Mouse (Mus musculus): ENCODE results near the gene Klf13. TPM values are rescaled to one million over a fixed set of nuclear protein-coding genes. Genes with fewer than 3 reads are reported as not detected.

The Klf13 gene
- polyA plus RNA-seq, 1 experiment from 2014 or later: 22.1 TPM

DNA sequence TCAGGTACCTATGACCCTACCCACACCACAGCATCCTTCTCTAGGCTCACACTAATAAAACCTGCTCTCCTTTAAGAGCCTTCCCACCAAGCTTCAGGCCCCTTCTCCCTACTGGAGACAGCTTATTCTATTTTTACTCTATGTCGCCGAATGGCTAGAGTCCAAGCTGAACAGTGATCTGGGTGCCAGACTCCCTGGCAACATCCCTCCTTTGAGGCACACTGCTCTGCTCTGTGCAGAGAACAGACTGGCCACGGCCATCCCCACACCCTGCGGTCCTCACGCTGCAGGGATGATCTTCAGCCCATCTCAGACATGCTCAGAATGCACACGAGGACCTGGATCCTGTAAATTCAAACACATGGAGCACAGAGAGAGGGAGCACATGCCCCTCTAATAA lies 59.1 kb downstream of the Klf13 start:
- Histone ChIP-seq H3K27ac (replicated peaks) (no peak overlapping the region), H3K36me3 (replicated peaks) (no peaks in the 10 kb centered on the region), H3K4me3 (no peak overlapping the region), H3K9me3 (no peaks in the 10 kb centered on the region), H3K27me3 (replicated peaks; ENCODE audit: low read depth, poor library complexity, severe bottlenecking) (no peaks in the 10 kb centered on the region), H3K4me1 (peaks cover 5% of the 10 kb centered on the region; the same call in 1 of the 2 replicates)
- 89% methylated on average over 6 of the region's 6 CpGs for WGBS
- DNase-seq (ENCODE audit: low spot score): no peak

DNA sequence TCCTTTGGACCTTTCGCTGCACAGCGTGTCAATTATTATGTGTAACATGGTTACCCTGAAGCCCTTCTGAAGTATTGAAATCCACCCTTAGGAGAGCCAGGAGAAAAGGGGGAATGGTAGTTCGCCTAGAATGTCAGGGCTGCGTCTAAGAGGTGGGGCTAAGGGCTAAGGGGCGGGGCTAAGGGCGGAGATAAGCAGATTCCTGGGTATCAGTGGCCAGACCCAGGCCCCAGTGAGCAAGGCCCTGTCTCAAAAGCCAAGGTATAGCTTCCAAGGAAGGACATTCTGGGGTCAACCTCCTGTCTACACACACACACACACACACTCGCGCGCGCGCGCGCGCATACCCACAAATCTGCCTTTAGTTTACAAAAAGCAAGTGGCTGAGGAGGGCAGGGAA lies 61.1 kb downstream of the Klf13 start:
- peak; percentile 19 for DNase-seq (ENCODE audit: low spot score)
- 25% methylated on average over 14 of the region's 14 CpGs for whole genome bisulfite sequencing
- H3K27ac ChIP-seq (replicated peaks): no peak overlapping the region
- H3K4me3 ChIP-seq: 0 out of 2 replicates have a peak overlapping the region, but pooled peaks have one; percentile 13
- H3K27me3 ChIP-seq (replicated peaks; ENCODE audit: low read depth, poor library complexity, severe bottlenecking): no peaks in the 10 kb centered on the region
- H3K36me3 ChIP-seq (replicated peaks): no peaks in the 10 kb centered on the region
- H3K9me3 ChIP-seq: no peaks in the 10 kb centered on the region
- H3K4me1 ChIP-seq: peaks cover 12% of the 10 kb centered on the region

DNA sequence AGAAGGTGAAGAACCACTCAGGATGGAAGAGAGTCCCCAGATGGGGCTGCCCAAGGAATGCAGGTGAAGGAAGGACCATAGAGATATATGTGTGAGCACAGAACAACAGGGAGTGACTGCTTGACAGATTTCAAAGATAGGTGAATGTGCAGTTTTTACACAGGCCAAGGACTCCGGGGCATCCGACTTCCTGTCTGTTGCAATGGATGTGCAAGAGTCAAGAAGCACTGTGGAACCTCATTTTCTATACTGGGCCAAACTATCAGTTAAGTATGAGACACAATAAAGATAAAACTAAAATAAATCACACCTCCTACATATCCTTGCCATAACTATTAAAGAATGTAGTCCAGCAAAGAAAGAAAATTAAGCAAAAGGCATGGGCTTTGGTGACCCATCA lies 62.1 kb downstream of the Klf13 start:
- WGBS: 87% methylated on average over 2 of the region's 2 CpGs
- no peaks in the 10 kb centered on the region for H3K36me3 ChIP-seq (replicated peaks)
- no peaks in the 10 kb centered on the region for H3K27me3 ChIP-seq (replicated peaks; ENCODE audit: low read depth, poor library complexity, severe bottlenecking)
- no peak overlapping the region for H3K4me3 ChIP-seq
- no peaks in the 10 kb centered on the region for H3K9me3 ChIP-seq
- H3K27ac ChIP-seq (replicated peaks): no peak overlapping the region
- DNase-seq (ENCODE audit: low spot score): no peak
- peaks cover 12% of the 10 kb centered on the region for H3K4me1 ChIP-seq

DNA sequence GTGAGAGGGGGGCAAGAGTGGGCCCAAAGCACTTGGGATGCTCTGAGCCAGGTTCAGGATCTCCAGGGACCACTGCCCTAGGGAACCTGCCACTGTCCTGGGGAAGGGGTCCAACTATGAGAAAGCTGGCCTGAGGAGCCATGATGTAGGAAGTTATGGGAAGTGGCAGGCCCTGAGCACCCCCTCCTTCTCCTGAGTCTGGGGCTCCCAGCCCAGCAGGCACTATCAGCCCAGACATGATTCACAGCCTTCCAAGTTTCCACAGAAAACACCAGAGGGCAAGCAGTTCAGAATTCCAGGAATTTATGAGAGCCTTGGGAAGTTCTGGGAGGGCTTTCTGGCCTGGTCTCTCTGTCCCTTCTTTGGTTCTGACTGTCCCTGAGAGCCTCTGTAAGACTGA lies 63.0 kb downstream of the Klf13 start:
- no peaks in the 10 kb centered on the region for H3K9me3 ChIP-seq

DNA sequence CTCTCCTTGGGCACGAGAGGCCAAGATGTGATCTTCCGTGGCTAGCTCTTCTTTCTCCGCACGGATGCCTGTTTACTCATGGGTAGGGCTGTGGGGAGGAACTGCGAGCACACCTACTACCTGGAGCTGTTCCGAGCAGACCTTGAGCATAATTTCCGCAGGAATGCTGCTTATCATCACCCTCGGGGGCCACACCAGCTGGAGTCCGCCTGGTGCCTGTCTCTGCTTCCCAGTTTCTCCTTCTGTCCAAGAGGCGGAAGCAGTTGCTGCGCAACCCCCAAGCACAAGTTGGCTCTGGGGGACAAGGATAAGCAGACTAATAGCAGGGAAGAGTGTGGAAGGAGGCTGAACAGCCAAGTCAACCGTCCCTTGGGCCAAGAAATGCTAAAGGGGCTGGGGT lies 64.8 kb downstream of the Klf13 start:
- no peaks in the 10 kb centered on the region for H3K9me3 ChIP-seq
- WGBS: 62% methylated on average over 12 of the region's 12 CpGs
- no peaks in the 10 kb centered on the region for H3K27me3 ChIP-seq (replicated peaks; ENCODE audit: low read depth, poor library complexity, severe bottlenecking)
- H3K36me3 ChIP-seq (replicated peaks): no peaks in the 10 kb centered on the region
- no peak overlapping the region for H3K27ac ChIP-seq (replicated peaks)
- H3K4me1 ChIP-seq: peaks cover 12% of the 10 kb centered on the region
- DNase-seq (ENCODE audit: low spot score): no peak
- no peak overlapping the region for H3K4me3 ChIP-seq

More for the DNA sequence above, 63.0 kb downstream of the Klf13 start:
- Histone ChIP-seq H3K4me1 (peaks cover 12% of the 10 kb centered on the region), H3K36me3 (replicated peaks) (no peaks in the 10 kb centered on the region), H3K4me3 (no peak overlapping the region), H3K27me3 (replicated peaks; ENCODE audit: low read depth, poor library complexity, severe bottlenecking) (no peaks in the 10 kb centered on the region), H3K27ac (replicated peaks) (no peak overlapping the region)
- no peak for DNase-seq (ENCODE audit: low spot score)

DNA sequence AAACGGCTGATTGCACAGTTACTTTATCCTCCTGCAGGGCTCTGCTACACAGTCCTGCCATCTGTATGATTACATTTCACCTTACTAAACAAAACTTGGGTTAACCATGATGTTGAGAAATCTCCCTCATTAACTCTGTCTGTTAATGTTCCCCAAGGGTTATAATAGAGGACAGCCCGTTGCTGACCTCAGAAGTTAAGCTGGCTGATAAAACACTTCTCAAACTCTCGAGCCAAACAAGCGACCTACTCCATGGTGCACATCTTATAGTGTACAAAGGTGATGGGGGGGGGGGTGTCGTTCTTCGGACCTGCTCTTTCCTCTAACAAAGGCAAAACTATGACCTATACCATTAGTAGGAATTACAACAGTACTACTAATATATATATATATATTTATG lies 67.0 kb downstream of the Klf13 start:
- no peaks in the 10 kb centered on the region for H3K36me3 ChIP-seq (replicated peaks)
- H3K9me3 ChIP-seq: no peaks in the 10 kb centered on the region
- WGBS: 87% methylated on average over 6 of the region's 6 CpGs
- no peak overlapping the region for H3K4me3 ChIP-seq
- H3K27me3 ChIP-seq (replicated peaks; ENCODE audit: low read depth, poor library complexity, severe bottlenecking): no peaks in the 10 kb centered on the region
- H3K4me1 ChIP-seq: peaks cover 6% of the 10 kb centered on the region; the same call in 1 of the 2 replicates
- no peak for DNase-seq (ENCODE audit: low spot score)
- no peak overlapping the region for H3K27ac ChIP-seq (replicated peaks)

DNA sequence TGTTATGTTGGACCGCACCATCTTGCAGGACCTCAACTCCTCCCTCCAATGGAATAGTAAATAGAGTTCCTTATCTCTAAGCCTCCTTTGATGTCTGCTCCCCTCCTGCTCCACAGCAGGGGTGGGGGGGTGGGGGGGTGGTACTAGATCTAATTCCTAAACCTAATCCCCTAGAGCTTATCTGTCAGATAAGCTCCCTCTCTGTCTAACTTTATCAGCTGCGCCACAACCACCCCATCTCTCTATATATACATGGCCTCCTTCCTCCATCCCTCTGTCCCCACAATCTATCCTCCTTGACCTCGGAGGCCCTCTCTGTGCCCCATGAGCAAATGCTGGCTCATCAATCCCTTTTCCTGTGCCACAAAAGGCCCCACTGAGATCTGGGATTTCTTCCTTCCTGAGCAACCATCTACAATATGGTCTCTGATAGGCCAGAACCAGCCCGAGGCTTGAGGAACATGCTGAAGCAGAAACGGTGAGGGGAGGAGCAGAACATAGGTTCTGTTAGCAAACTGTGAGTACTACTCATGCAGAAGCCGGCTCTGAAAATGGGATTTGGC lies 70.3 kb downstream of the Klf13 start:
- Histone ChIP-seq H3K27ac (replicated peaks) (no peak overlapping the region), H3K36me3 (replicated peaks) (no peaks in the 10 kb centered on the region), H3K4me3 (no peak overlapping the region), H3K27me3 (replicated peaks; ENCODE audit: low read depth, poor library complexity, severe bottlenecking) (no peaks in the 10 kb centered on the region), H3K9me3 (no peaks in the 10 kb centered on the region), H3K4me1 (peaks cover under 1% of the 10 kb centered on the region; the same call in 1 of the 2 replicates)
- whole genome bisulfite sequencing: 64% methylated on average over 6 of the region's 6 CpGs
- no peak for DNase-seq (ENCODE audit: low spot score)

DNA sequence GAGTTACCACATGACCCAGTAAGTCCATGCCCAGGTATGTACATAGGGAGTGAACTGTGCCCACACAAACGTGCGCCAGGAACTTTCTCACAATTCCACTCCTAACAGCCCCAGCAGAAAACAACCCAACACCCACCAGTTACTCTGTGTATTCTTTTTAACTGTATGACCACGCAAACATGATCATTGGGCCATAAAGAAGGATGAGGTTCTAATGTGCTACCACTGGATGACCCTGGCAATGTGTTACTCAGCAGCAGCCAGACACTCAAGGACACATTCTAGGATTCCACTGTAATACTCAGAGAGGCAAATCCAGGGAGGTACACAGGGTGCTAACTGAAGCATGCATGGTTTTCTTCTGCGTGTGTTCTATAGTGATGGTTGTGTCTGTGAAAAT lies 72.8 kb downstream of the Klf13 start:
- Histone ChIP-seq H3K4me3 (no peak overlapping the region), H3K4me1 (0 out of 2 replicates have a peak, but pooled peaks cover 4% of the 10 kb centered on the region), H3K27ac (replicated peaks) (no peak overlapping the region), H3K36me3 (replicated peaks) (no peaks in the 10 kb centered on the region), H3K27me3 (replicated peaks; ENCODE audit: low read depth, poor library complexity, severe bottlenecking) (no peaks in the 10 kb centered on the region), H3K9me3 (no peaks in the 10 kb centered on the region)
- 92% methylated on average over 4 of the region's 4 CpGs for WGBS
- DNase-seq (ENCODE audit: low spot score): no peak

DNA sequence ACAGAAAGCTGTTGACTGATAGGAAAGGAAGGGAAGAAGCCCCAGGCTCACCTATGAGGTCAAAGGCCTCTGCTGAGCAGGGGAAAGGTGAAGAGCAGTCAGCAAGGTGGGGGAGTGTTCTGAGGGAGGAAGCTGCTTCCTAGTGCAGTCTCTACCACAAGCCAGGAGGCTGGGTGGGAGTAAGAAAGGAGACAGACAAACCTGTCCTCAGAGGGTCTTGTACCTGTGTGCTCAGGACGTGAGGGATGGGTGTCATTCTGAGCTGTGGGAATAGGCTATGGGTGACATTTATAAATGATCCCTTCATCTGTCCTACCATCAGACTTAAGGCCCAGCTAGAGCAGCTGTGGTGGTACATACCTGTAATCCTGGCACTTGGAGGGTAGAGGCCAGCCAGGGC lies 75.7 kb downstream of the Klf13 start:
- no peaks in the 10 kb centered on the region for H3K36me3 ChIP-seq (replicated peaks)
- peaks cover 13% of the 10 kb centered on the region for H3K4me1 ChIP-seq
- H3K4me3 ChIP-seq: no peak overlapping the region
- no peaks in the 10 kb centered on the region for H3K9me3 ChIP-seq
- H3K27me3 ChIP-seq (replicated peaks; ENCODE audit: low read depth, poor library complexity, severe bottlenecking): no peaks in the 10 kb centered on the region
- DNase-seq (ENCODE audit: low spot score): no peak
- no peak overlapping the region for H3K27ac ChIP-seq (replicated peaks)
- whole genome bisulfite sequencing: 74% methylated on average over 1 of the region's 1 CpGs

DNA sequence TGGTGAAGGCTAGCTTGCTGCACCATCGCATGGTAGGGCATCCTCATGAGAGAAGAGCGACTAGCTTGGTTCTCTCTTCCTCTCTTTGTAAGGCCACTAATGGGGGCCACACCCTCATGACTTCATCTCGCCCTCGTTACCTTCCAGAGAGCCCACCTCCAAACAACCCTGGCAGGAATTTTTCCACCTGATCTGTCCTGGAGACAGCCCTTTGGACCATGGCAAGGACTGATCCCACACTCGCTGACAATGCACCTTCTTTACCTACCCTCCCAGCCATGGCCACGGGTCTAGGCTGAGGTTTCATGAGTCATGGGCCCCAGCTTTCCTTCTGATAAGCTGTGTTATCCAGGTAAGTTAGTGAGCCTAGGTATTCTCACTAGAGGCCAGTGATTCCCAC lies 77.6 kb downstream of the Klf13 start:
- no peak for DNase-seq (ENCODE audit: low spot score)
- Histone ChIP-seq H3K4me3 (no peak overlapping the region), H3K27ac (replicated peaks) (no peak overlapping the region), H3K27me3 (replicated peaks; ENCODE audit: low read depth, poor library complexity, severe bottlenecking) (no peaks in the 10 kb centered on the region), H3K4me1 (peaks cover 15% of the 10 kb centered on the region), H3K9me3 (no peaks in the 10 kb centered on the region), H3K36me3 (replicated peaks) (no peaks in the 10 kb centered on the region)
- 92% methylated on average over 6 of the region's 6 CpGs for WGBS

DNA sequence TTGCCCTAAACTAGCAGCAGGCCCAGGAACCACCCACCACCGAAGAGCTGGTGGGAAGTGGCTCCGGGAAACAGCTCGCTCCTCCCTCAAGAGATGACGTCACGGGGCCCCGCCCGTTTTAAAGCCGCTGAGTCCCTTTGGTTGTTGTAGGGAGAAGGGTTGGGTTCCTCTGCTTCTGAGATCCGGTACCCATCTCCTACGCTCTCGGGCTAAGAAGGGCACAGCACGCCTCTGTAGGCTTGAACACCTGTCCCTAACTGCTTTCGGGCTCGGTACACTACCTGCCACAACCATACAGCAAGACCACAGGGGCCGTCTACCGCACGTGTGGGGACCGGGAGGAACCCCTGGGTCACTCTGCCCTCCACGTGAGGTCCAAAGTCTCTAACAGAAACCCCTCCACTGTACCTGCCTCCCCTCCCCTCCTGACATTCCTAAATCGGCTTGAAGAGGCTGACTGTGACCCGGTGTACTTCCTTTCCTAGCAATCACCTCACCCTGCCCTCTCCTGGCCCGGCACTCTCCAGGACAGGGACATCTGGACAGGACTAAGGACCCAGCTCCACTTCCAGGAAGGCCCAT lies 80.1 kb downstream of the Klf13 start:
- peaks cover 15% of the 10 kb centered on the region for H3K4me1 ChIP-seq
- no peaks in the 10 kb centered on the region for H3K36me3 ChIP-seq (replicated peaks)
- WGBS: 4% methylated on average over 22 of the region's 22 CpGs
- H3K9me3 ChIP-seq: no peaks in the 10 kb centered on the region
- DNase-seq (ENCODE audit: low spot score): peak; percentile 86
- no peaks in the 10 kb centered on the region for H3K27me3 ChIP-seq (replicated peaks; ENCODE audit: low read depth, poor library complexity, severe bottlenecking)
- H3K27ac ChIP-seq (replicated peaks): peak overlapping the region; percentile 67
- H3K4me3 ChIP-seq: peak overlapping the region; percentile 57

DNA sequence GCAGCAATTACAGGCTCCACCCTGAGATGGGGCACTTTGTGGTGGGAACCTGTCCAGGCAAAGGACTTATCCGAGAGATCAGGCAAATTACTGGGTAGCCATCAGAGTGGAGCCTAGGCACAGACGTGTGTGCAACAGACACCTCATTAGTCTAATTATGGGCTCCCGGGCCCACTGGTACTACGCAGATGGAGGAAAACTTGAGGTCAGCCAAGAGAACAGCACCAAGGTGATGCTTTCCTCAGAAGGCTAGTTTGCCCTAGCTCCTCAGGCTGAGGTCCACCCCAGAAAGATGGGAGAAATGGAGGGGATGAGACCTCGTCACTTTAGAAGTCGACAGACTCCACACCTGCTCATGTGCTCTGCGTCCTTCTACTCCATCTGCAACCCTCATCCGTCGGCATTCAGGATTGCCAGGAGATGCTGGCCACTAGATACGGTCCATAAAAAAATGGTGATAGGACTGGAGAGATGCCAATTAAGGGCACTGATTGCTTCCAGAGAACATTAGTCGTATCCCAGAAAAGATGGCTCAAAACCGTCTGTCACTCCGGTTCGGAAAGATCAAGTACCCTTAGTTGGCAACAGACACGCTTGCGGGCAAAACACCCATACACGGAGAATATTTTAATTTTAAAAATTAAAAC lies 80.8 kb downstream of the Klf13 start:
- Histone ChIP-seq H3K4me1 (peaks cover 12% of the 10 kb centered on the region), H3K36me3 (replicated peaks) (no peaks in the 10 kb centered on the region), H3K9me3 (no peaks in the 10 kb centered on the region), H3K27ac (replicated peaks) (no peak overlapping the region), H3K27me3 (replicated peaks; ENCODE audit: low read depth, poor library complexity, severe bottlenecking) (no peaks in the 10 kb centered on the region), H3K4me3 (no peak overlapping the region)
- WGBS: 81% methylated on average over 17 of the region's 17 CpGs
- DNase-seq (ENCODE audit: low spot score): no peak

DNA sequence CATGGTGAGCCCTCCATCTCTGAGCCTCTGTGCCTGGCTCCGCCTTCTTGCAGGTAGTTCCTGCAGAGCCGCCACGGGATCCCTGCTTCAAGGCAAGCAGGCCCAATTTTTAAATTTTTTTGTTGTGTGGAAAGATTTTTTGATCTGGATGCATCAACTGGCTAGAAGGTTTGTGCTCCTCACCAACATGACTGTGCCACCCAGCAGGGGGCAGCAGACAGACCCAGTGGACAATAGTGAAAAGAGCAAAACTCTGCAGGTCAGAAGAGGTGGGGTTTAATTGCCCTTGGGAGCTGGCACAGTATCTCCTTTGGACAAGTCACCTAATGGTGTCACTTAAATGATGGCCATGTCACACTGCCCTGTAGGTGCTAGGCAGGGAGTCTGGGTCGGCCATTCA lies 83.4 kb downstream of the Klf13 start:
- WGBS: 78% methylated on average over 4 of the region's 4 CpGs
- no peak overlapping the region for H3K4me3 ChIP-seq
- peaks cover 12% of the 10 kb centered on the region for H3K4me1 ChIP-seq
- no peaks in the 10 kb centered on the region for H3K27me3 ChIP-seq (replicated peaks; ENCODE audit: low read depth, poor library complexity, severe bottlenecking)
- no peaks in the 10 kb centered on the region for H3K9me3 ChIP-seq
- H3K36me3 ChIP-seq (replicated peaks): no peaks in the 10 kb centered on the region
- DNase-seq (ENCODE audit: low spot score): peak; percentile 67
- H3K27ac ChIP-seq (replicated peaks): no peak overlapping the region
